Mouse (Mus musculus) heart, postnatal 36 days (tissue): ENCODE results near the gene Tent4a. TPM values are rescaled to one million over a fixed set of nuclear protein-coding genes. Genes with fewer than 3 reads are reported as not detected.

ENCODE experiments used
- DNase-seq, 2 experiments: peaks; one replicate each; pipeline ENCODE4 v3.0.0; 2021 to 2022
- intact Hi-C: fragments of 180-260 bp; cut with DNase I; formaldehyde crosslinking; loops from one replicate; pipeline ENCODE4 v1.15.1; 2025
- total RNA-seq, 2 experiments: library from RNA; stranded (reverse); gene quantifications; 2 replicates each; pipeline ENCODE4 v1.2.3; 2021

Gene Tent4a
- total RNA-seq, 2 experiments from 2014 or later: 12.8 to 14.4 TPM

DNA sequence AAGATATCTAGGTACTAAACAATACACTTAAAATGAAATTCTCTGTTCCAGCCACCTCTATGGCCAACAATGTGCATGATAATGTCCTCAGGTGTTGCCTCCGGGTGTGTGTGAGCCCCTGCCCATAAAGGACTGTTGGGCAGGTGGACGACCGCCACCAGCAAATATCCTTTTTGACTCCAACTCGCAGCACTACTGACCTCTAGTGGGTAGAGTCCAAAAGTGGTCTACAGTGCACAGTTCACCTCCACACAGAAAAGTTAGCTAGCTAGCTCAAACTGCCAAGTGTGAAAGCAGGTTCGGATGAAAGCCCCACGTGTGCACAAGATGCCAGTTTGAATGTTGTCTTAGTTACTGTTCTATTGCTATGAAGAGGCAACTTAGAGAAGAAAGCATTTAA is 49.1 kb downstream of the Tent4a start:
- intact Hi-C loops: loop anchor here (5.0 kb wide), 2 partner anchors 103 to 483 kb away; no protein-coding TSS in a partner anchor

DNA sequence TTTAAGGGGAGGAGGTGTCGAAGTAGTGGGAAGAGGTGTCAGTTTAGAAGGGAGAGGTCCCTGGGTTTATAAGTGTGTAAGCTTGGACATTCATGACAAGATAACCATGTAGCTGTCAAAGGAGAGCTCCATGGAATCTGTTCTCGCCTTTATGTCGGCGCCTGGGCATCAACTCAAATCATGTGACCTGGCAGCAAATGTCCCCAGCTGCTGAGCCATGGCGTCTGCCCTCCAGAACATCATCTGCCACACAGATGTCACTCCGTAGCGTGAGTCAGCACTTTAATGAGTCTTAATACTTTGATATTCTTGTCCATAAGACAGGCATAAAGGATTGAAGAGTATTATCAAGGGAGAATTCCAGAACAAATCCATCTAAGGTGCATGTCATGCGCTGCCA is 51.7 kb downstream of the Tent4a start:
- intact Hi-C loops: no loop called here
- DNase-seq: peak; percentile 20 to 52

More for the DNA sequence above, 49.1 kb downstream of the Tent4a start:
- DNase-seq: no peak

DNA sequence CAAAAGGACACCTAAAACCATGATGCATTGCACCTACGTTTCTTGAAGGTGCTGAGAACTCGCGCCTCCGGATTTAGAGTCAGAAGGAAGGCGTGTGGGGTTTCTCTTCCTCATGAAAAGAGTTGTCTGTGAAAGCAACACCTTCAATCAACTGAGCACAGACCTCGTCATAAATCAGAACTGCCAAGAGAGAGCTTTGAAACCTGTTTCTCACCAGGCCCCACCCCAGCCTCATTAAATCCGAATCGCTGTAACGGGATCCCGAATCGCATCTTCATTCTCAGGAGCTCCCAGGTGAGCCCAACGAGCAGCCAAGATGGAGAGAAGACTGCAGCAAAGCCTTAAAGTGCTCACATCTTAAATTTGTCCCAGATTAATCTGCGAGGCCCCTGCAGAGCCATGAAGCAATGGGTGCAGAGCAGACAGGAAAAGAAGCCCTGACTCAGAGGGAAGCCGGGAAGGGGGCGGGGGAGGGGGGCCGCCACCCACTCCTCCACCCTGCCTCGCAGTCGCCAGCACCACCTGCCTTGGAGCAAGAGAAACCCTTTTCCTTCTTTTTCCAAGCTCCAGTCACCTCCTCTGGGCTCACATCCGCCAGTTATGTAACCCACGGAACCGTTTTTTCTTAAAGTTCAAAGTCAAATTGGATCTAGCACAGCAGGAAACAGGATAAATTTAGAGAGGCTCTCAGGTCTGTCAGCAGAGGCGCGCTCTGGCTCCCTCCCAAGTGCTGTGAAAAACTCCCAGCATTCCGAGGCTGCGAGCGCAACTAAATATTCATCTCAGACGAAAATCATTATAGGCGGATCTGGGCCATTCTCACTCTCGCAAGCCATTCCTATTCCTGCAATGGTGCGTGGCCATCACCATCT is 52.5 kb downstream of the Tent4a start:
- intact Hi-C loops: no loop called here
- peak; percentile 68 to 70 for DNase-seq

DNA sequence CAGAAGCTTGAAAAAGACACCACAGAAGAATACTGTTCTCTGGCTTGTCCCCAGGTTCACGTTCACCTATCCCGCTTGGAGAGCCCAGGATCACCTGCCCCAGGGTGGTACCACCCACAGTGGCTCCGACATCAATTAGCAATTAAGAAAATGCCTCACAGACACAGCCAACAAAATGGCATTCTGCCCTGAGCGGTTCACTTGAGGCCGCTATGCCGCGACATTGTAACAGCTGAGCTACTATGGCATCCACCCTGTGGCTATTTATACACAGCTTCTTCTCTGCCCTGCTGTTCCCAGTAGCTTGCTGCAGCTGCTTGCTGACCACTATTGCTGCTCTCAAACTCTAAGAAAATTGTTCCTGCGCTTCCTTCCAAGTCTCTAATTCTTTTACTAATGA is 53.4 kb downstream of the Tent4a start:
- intact Hi-C loops: no loop called here
- peak; percentile 29 to 37 for DNase-seq

DNA sequence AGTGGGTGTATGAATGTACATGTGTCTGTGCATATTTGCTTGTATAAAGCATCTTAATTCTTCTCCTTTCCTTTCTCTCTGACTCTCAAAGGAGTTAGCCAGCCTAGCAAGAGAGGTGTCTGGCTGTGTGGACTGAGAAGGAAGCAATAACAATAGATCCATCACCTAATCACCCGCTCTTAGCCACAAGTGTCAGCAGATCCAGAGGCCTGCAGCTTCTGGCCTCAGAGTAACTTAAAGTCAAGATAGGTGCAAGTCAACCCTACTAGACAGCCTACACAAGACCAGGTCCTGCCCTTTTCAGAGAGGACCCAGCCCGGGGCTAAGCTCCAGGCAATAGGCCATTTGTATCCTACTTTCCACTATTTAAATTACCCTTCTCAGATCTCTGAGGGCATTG is 54.5 kb downstream of the Tent4a start:
- DNase-seq: no peak
- intact Hi-C loops: no loop called here

DNA sequence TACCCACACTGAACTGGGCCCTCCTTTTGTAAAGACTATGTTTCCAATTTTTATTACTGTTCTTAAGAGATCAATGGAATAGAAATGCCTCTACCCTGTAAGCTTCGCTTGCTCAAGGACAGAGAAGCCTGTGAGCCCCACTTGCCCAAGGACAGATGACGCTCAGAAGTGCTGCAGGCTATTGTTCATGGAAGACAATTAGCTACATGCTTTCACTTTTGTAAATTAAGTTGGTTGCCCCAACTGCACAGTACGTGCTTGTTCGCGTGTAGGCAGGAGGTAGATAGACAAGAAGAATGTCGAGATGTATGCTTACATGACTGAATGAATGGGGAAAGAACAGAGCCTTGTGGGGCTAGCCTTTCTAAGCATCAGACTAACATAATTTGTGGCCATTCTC is 55.7 kb downstream of the Tent4a start:
- intact Hi-C loops: no loop called here
- no peak for DNase-seq

DNA sequence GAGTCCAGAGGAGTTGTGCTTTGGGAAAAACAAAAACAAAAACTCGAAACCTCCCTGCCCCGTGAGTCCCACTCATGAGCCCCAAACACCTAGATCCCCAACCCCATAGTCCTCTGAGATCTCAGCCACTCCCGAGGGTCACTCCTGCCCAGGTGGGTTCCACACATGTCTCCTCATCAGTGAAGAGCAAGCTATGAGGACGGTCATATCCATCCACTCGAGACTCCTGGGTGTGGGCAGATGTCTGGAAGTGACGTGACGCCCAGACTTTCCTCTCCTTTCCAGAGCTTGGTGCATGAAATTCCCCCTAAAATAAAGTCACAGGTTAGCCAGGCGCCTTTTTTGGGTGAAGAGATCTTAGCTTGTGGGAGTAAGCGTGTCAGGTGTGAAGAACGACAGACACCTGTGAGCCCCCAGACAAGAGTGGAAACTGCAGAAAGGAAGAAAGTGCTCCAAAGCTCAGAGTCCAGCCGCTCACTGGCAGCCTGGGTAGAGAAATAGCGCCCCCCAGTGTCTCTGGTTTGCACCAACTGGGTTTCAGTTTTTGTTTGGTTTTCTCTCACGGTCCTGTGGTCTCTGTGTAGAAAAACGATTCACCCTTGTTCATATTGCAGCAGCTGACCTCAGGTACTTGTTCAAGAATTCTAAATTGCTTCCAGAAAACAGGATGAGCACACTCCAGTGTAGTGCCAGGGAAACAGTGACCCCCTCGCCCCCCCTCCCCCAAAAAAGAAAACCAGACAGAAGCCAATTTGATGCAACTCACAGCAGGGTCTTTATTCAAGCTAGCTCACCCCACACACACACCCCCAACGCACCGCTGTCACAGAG is 73.6 kb downstream of the Tent4a start:
- intact Hi-C loops: loop anchor here (2.0 to 5.0 kb wide), 3 partner anchors 76 to 859 kb away; no protein-coding TSS in a partner anchor
- peak; percentile 19 to 33 for DNase-seq

DNA sequence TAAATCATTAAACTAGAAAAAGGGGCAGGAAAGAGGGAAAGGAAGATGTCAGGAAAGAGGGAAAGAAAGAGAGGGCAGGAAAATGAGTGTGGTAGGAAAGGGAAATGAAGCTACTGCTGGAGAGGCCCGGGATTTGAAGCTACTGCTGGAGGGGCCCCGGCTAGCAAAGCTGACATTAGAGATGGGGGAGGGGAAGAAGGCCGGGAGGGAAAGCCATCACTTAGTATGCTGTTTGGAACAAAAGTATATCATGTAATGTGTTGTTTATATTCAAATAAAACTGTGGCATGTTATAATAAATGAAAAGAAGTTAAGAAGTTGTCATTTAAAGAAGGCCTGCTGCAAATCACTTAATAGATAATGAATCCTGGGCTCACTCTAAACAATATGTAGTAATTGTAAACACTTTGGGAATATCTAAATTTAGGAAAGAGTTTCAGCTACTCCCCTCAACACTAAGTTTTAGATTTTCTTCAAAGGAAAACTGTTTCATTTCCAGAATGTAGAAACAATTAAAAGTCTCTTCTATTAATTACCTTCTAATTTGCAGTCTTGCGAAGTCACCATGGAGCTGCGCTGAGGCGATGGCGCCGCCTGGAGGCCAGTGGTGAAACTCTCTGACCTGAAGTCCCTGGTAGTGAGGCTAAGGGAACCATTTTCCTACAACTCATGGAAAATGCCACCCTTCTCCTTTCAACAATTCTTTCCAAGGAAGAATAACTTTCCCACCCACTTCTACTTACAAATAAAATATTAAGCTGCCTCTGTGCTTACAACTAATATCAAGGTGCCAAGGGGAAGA is 74.6 kb downstream of the Tent4a start:
- intact Hi-C loops: loop anchor here (2.0 to 5.0 kb wide), 3 partner anchors 75 to 858 kb away; no protein-coding TSS in a partner anchor
- peak; percentile 41 to 63 for DNase-seq

DNA sequence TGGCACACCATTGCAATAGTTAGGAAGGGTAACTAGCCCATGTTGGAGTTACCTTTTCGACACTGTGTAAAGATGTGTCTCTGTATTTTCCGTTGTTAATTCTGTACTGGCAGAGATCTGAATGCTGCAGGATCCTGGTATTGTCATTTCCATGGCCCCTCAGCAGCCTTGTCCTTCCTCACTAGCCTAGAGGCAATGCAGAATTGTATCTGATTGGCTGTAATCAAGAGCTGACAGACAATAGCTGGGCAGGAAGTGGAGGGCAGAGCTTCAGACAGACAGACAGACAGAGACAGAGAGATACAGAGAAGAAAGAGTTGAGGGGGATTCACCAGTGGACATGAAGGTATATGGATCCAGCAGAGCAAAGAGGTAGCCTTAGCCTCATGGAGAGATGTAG is 75.5 kb downstream of the Tent4a start:
- intact Hi-C loops: no loop called here

DNA sequence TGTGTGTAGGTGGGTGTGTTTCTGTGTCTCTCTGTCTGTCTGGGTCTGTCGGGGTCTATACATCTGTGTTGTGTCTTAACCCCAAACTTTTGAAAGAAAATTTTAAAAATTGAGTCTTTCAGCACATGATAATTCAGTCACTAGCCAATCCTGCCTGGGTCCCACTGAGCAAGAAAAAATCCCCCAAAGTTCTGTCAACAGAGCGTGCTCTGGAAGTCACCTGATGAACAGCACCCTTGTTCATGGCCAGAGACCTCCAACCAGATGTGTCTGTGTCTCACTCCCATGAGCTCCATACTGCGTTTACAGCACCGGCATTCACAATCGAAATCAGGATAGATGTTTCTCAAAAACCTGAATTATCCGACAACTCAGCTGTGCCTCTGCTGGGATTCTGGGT is 76.0 kb downstream of the Tent4a start:
- intact Hi-C loops: no loop called here

More for the DNA sequence above, 75.5 kb downstream of the Tent4a start:
- DNase-seq: no peak

DNA sequence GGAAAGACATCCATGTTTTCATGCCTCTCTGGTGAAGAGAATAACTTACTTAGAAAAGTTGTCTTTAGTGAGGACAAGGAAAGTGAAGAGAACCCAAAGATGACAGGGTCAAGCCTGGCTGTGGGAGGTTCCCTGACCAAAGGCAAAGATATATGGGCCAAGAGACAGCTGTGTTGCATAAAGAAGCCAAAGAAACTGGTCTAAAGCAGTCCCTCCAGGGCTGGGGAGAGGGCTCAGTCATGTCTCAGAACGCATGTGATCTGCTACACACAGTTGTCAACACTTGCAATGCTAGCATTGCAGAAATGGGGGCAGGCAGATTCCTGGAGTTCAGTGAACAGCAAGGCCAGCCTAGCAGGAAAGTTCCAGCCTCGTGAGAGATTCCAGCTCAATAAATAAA is 77.3 kb downstream of the Tent4a start:
- intact Hi-C loops: no loop called here

More for the DNA sequence above, 76.0 kb downstream of the Tent4a start:
- DNase-seq: no peak

DNA sequence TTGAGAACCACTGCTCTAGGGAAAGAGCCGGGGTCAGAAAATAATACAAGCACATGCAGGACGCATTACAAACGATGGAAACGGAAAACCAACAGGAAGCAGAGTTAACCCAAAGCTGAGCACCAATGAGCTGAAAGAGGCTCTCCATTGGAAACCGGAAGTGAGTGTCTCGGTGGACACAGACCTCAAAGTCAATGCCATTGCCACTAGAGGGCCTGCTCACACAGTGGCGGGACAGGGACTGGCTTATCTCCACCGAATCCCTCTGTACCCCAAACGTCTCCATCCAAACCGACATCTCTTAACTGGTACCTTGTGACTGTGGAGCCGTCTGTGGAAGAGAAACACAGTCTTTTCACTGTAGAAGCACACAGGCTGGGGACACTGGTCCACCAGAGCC is 77.8 kb downstream of the Tent4a start:
- no peak for DNase-seq
- intact Hi-C loops: no loop called here

More for the DNA sequence above, 77.3 kb downstream of the Tent4a start:
- DNase-seq: no peak

DNA sequence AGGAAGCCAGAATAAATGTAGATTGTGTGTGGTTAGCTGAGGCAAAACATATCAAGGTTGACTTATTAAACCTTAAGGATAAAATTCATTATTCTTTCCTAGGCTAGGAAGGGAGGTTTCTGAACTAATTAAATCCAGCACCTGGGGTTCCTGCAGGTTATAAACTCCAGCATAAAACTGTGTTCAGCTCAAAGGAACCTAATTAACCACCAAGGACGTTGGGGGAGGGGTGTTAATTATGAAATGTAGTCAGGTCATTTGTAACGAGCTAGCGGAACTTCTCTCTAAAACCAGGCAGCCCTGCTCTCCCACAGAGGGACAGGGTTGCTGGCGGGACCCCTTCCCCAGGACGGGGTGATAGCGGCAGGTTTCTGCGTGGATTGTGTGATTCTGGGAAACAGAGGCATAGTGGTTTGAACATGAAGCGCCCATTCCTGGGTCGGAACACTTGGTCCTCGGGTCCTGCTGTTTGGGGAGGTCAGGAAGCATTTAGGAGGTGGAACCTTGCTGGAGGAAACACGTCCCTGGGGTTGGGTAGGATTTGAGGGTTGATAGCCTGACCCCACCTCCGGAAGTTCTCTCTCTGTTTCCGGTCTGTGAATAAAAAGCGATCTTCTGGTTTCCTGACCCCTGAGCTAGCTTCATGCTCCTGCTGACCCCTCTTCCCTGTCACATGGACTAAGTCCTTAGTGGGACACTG is 78.8 kb downstream of the Tent4a start:
- intact Hi-C loops: no loop called here
- DNase-seq: no peak

Other genes with a start within 250 kb of the Tent4a start
- gene Nsun2, start 871 bp downstream of the Tent4a start, total RNA-seq: 10 to 100 TPM; 41.4 to 48.9 TPM
- 1 to 10 TPM in 1 of 2 experiments, under 1 TPM in 1; 0.83 to 1.6 TPM for gene Srd5a1, start 76.8 kb upstream of the Tent4a start, total RNA-seq
- 1 to 10 TPM; 3.8 to 4.4 TPM for gene Ube2ql1, start 205.3 kb upstream of the Tent4a start, total RNA-seq